In genomic region chr9:25387876-25388650, GRCm38 (mm10) we compare ENCODE assay signal across 24 mouse cellular contexts.
DNase-seq lines count a peak whose midpoint lies in the region; ATAC-seq and TF ChIP-seq lines count a peak whose summit lies in the region.
"Had no signal": no experiment of that assay in that cellular context is flagged by ENCODE, and none has a peak within 500 bp of the region (broad histone marks: within the 10 kb centered on the region; RNA-seq: fewer than 3 reads in every experiment).

No protein-coding gene starts in this region.

- ATAC-seq in forebrain, postnatal 0 days: no peak; the same call in 1 of the 2 replicates
- ATAC-seq in forebrain, embryonic 16.5 days: no peak
- no peak for ATAC-seq in lung, postnatal 0 days
- ATAC-seq in embryonic facial prominence, embryonic 15.5 days (ENCODE audit: insufficient number of reproducible peaks, low FRiP score, low TSS enrichment, low read depth): peak; percentile 79
- ATAC-seq: forebrain, embryonic 14.5 days; inflammation-experienced regulatory T-cells, adult 6 months; liver, embryonic 12.5 days had no signal

- H3K36me3 ChIP-seq in forebrain, postnatal 0 days (ENCODE audit: insufficient read depth): no peaks in the 10 kb centered on the region
- no peaks in the 10 kb centered on the region for H3K36me3 ChIP-seq in forebrain, embryonic 16.5 days (ENCODE audit: control insufficient read depth, insufficient read depth)
- no peaks in the 10 kb centered on the region for H3K36me3 ChIP-seq in lung, postnatal 0 days (ENCODE audit: insufficient read depth, low read length)
- no peaks in the 10 kb centered on the region for H3K36me3 ChIP-seq in embryonic facial prominence, embryonic 15.5 days
- H3K36me3 ChIP-seq: hindbrain, embryonic 12.5 days; liver, embryonic 12.5 days; midbrain, embryonic 10.5 days had no signal

- H3K4me3 ChIP-seq in forebrain, postnatal 0 days (ENCODE audit: low read depth, low read length): no peak overlapping the region
- no peak overlapping the region for H3K4me3 ChIP-seq in forebrain, embryonic 16.5 days (replicated peaks; ENCODE audit: low read length)
- no peak overlapping the region for H3K4me3 ChIP-seq in lung, postnatal 0 days (ENCODE audit: low read depth, low read length)
- no peak overlapping the region for H3K4me3 ChIP-seq in embryonic facial prominence, embryonic 15.5 days (replicated peaks)
- H3K4me3 ChIP-seq: hindbrain, embryonic 12.5 days; liver, embryonic 12.5 days; midbrain, embryonic 10.5 days had no signal

- H3K27ac ChIP-seq in forebrain, postnatal 0 days (ENCODE audit: low read depth, low read length): no peak overlapping the region
- H3K27ac ChIP-seq in forebrain, embryonic 16.5 days (ENCODE audit: low read length): no peak overlapping the region
- H3K27ac ChIP-seq in lung, postnatal 0 days (ENCODE audit: low read length): no peak overlapping the region
- peak overlapping the region; percentile 51; the same call in 1 of the 2 replicates for H3K27ac ChIP-seq in embryonic facial prominence, embryonic 15.5 days (replicated peaks)
- H3K27ac ChIP-seq: hindbrain, embryonic 12.5 days; liver, embryonic 12.5 days; midbrain, embryonic 10.5 days had no signal

- no peak overlapping the region for H3K4me2 ChIP-seq in forebrain, postnatal 0 days (ENCODE audit: low read depth)
- no peak overlapping the region for H3K4me2 ChIP-seq in forebrain, embryonic 16.5 days (ENCODE audit: low read length)
- no peak overlapping the region for H3K4me2 ChIP-seq in lung, postnatal 0 days (replicated peaks; ENCODE audit: low read depth, low read length)
- no peak overlapping the region for H3K4me2 ChIP-seq in embryonic facial prominence, embryonic 15.5 days (replicated peaks)
- H3K4me2 ChIP-seq: heart, embryonic 11.5 days; hindbrain, embryonic 12.5 days; liver, embryonic 12.5 days had no signal

- no peaks in the 10 kb centered on the region for H3K4me1 ChIP-seq in forebrain, postnatal 0 days (ENCODE audit: insufficient read depth)
- no peaks in the 10 kb centered on the region for H3K4me1 ChIP-seq in forebrain, embryonic 16.5 days (replicated peaks; ENCODE audit: control insufficient read depth, insufficient read depth, low read length)
- no peaks in the 10 kb centered on the region for H3K4me1 ChIP-seq in lung, postnatal 0 days (ENCODE audit: insufficient read depth, low read depth, low read length)
- peaks cover 14% of the 10 kb centered on the region for H3K4me1 ChIP-seq in embryonic facial prominence, embryonic 15.5 days
- H3K4me1 ChIP-seq: hindbrain, embryonic 12.5 days; liver, embryonic 12.5 days; midbrain, embryonic 10.5 days had no signal

- no peak overlapping the region for H3K9ac ChIP-seq in forebrain, postnatal 0 days
- no peak overlapping the region for H3K9ac ChIP-seq in forebrain, embryonic 16.5 days (replicated peaks; ENCODE audit: low read depth, low read length)
- H3K9ac ChIP-seq in lung, postnatal 0 days (replicated peaks; ENCODE audit: low read depth): no peak overlapping the region
- no peak overlapping the region for H3K9ac ChIP-seq in embryonic facial prominence, embryonic 15.5 days
- H3K9ac ChIP-seq: hindbrain, embryonic 12.5 days; liver, embryonic 12.5 days had no signal

- no peaks in the 10 kb centered on the region for H3K9me3 ChIP-seq in forebrain, postnatal 0 days (ENCODE audit: low read length)
- no peaks in the 10 kb centered on the region for H3K9me3 ChIP-seq in forebrain, embryonic 16.5 days (ENCODE audit: control insufficient read depth, low read length)
- no peaks in the 10 kb centered on the region for H3K9me3 ChIP-seq in lung, postnatal 0 days (ENCODE audit: low read length)
- H3K9me3 ChIP-seq in embryonic facial prominence, embryonic 15.5 days (replicated peaks): no peaks in the 10 kb centered on the region
- H3K9me3 ChIP-seq: hindbrain, embryonic 12.5 days; liver, embryonic 12.5 days; midbrain, embryonic 10.5 days had no signal

- WGBS in forebrain, postnatal 0 days: 65% methylated on average over 4 of the region's 4 CpGs
- 76% methylated on average over 4 of the region's 4 CpGs for WGBS in forebrain, embryonic 16.5 days
- WGBS in lung, postnatal 0 days: 60% methylated on average over 4 of the region's 4 CpGs
- whole genome bisulfite sequencing in embryonic facial prominence, embryonic 15.5 days: 47% methylated on average over 4 of the region's 4 CpGs

- peak; percentile 22 for DNase-seq in forebrain, postnatal 0 days
- peak; percentile 16 for DNase-seq in lung, postnatal 0 days (ENCODE audit: low spot score)
- DNase-seq in lung, postnatal 36 days: no peak
- DNase-seq in thymus, postnatal 10 days (ENCODE audit: low spot score in 2 of 2): no peak
- no peak for DNase-seq in layer of hippocampus, adult 9-11 months
- DNase-seq in kidney, postnatal 10 days: no peak
- DNase-seq: adrenal gland, adult 2 months; B cell, adult 2 months; embryo, embryonic 11 days; heart, postnatal 10 days; kidney, adult 2 months; kidney, postnatal 14 days; lung, adult 2 months; lung, postnatal 4 days; spleen, adult 18-20 months; thymus, postnatal 4 days had no signal

- TF ChIP-seq CTCF in forebrain, postnatal 0 days (IDR thresholded peaks at IDR 0.05; ENCODE audit: low read depth): no peak
- no peak for TF ChIP-seq CTCF in lung, postnatal 0 days (IDR thresholded peaks at IDR 0.05)

- TF ChIP-seq EP300 in lung, postnatal 0 days (IDR thresholded peaks at IDR 0.05): no peak

- no peaks in the 10 kb centered on the region for H3K27me3 ChIP-seq in forebrain, postnatal 0 days (ENCODE audit: insufficient read depth, low read length)
- H3K27me3 ChIP-seq in forebrain, embryonic 16.5 days (replicated peaks; ENCODE audit: control insufficient read depth, insufficient read depth, low read length): no peaks in the 10 kb centered on the region
- no peaks in the 10 kb centered on the region for H3K27me3 ChIP-seq in lung, postnatal 0 days (replicated peaks; ENCODE audit: insufficient read depth, low read length)
- H3K27me3 ChIP-seq in embryonic facial prominence, embryonic 15.5 days: no peaks in the 10 kb centered on the region
- H3K27me3 ChIP-seq: hindbrain, embryonic 12.5 days; liver, embryonic 12.5 days had no signal

Comparison
In these comparisons a context has a peak if more than half of its experiments do, and no peak if none do; other contexts are left out.
1. DNase-seq: peak in forebrain, postnatal 0 days (single experiment) and lung, postnatal 0 days (single experiment); none in lung, postnatal 36 days (single experiment), thymus, postnatal 10 days (0 of 2), layer of hippocampus, adult 9-11 months (single experiment) and kidney, postnatal 10 days (single experiment).